Mouse (Mus musculus) monocyte, adult 2 months (primary cell): ENCODE measurements around the gene Ppp6r2.

Experiments
- DNase-seq, 2 experiments: peaks; one replicate each; pipeline ENCODE4 v3.0.0; 2022; ENCODE audit warnings: low spot score in 2 of 2, low read depth in 1 of 2

Gene Ppp6r2

GRCm38 (mm10) chr15:89249063-89249462 lies 37.7 kb downstream of the Ppp6r2 start:
- no peak for DNase-seq

GRCm38 (mm10) chr15:89255330-89255729 lies 44.0 kb downstream of the Ppp6r2 start:
- DNase-seq: no peak

- no peak for DNase-seq
Measured at GRCm38 (mm10) chr15:89258997-89259396, 47.6 kb downstream of the Ppp6r2 start.

GRCm38 (mm10) chr15:89264485-89264884 lies 53.1 kb downstream of the Ppp6r2 start:
- no peak for DNase-seq

GRCm38 (mm10) chr15:89275497-89275896 lies 64.1 kb downstream of the Ppp6r2 start:
- DNase-seq: no peak

- DNase-seq: no peak
Measured at GRCm38 (mm10) chr15:89277366-89277765, 66.0 kb downstream of the Ppp6r2 start.

- DNase-seq: no peak
Measured at GRCm38 (mm10) chr15:89282546-89282945, 71.2 kb downstream of the Ppp6r2 start.

GRCm38 (mm10) chr15:89284094-89284493 lies 72.7 kb downstream of the Ppp6r2 start:
- no peak for DNase-seq

- DNase-seq: no peak
Measured at GRCm38 (mm10) chr15:89285004-89285403, 73.7 kb downstream of the Ppp6r2 start.

- no peak for DNase-seq
Measured at GRCm38 (mm10) chr15:89285478-89285877, 74.1 kb downstream of the Ppp6r2 start.

- no peak for DNase-seq
Measured at GRCm38 (mm10) chr15:89286114-89286513, 74.8 kb downstream of the Ppp6r2 start.

GRCm38 (mm10) chr15:89286582-89286981 lies 75.2 kb downstream of the Ppp6r2 start:
- DNase-seq: no peak

- no peak for DNase-seq
Measured at GRCm38 (mm10) chr15:89288227-89288767, 76.9 kb downstream of the Ppp6r2 start.

GRCm38 (mm10) chr15:89289455-89289854 lies 78.1 kb downstream of the Ppp6r2 start:
- no peak for DNase-seq

- no peak for DNase-seq
Measured at GRCm38 (mm10) chr15:89291521-89291920, 80.2 kb downstream of the Ppp6r2 start.

GRCm38 (mm10) chr15:89292795-89293194 lies 81.4 kb downstream of the Ppp6r2 start:
- no peak for DNase-seq

- DNase-seq: no peak
Measured at GRCm38 (mm10) chr15:89293778-89294177, 82.4 kb downstream of the Ppp6r2 start.

GRCm38 (mm10) chr15:89295580-89296165 lies 84.3 kb downstream of the Ppp6r2 start:
- DNase-seq: no peak

GRCm38 (mm10) chr15:89296465-89296864 lies 85.1 kb downstream of the Ppp6r2 start:
- no peak for DNase-seq

- DNase-seq: no peak
Measured at GRCm38 (mm10) chr15:89297695-89298094, 86.3 kb downstream of the Ppp6r2 start.

GRCm38 (mm10) chr15:89300180-89300579 lies 88.8 kb downstream of the Ppp6r2 start:
- DNase-seq: no peak

GRCm38 (mm10) chr15:89300600-89300999 lies 89.2 kb downstream of the Ppp6r2 start:
- DNase-seq: no peak

GRCm38 (mm10) chr15:89305966-89306365 lies 94.6 kb downstream of the Ppp6r2 start:
- DNase-seq: no peak
